Mouse (Mus musculus) hindbrain, embryonic 16.5 days (tissue): ENCODE results near the gene Samsn1. TPM values are rescaled to one million over a fixed set of nuclear protein-coding genes. Genes with fewer than 3 reads are reported as not detected.

Experiments
- ATAC-seq: fragments of 200-750 bp; cut with Nextera tagmentation; 2 replicates; pipeline ENCODE4 v1.8.0; 2017; ENCODE audit warnings: moderate TSS enrichment, moderate library complexity
- H3K27ac ChIP-seq: fragments of 300-500 bp; sonication (generic); 2 replicates; pipeline ENCODE4 v1.5.1; 2014; ENCODE audit warnings: low read depth, mild to moderate bottlenecking, control low read depth, low read length, moderate library complexity
- H3K27me3 ChIP-seq: fragments of 300-500 bp; sonication (generic); replicated peaks from 2 replicates; pipeline ENCODE4 v1.6.1; 2014; ENCODE audit warnings: low read length; ENCODE audit not compliant: control insufficient read depth, insufficient read depth
- H3K36me3 ChIP-seq: fragments of 300-500 bp; sonication (generic); 2 replicates; pipeline ENCODE4 v1.6.1; 2014; ENCODE audit warnings: mild to moderate bottlenecking, low read length, moderate library complexity, mixed read lengths; ENCODE audit not compliant: control insufficient read depth, insufficient read depth
- H3K4me1 ChIP-seq: fragments of 300-500 bp; sonication (generic); 2 replicates; pipeline ENCODE4 v1.6.1; 2014; ENCODE audit warnings: low read depth, low read length; ENCODE audit not compliant: control insufficient read depth, insufficient read depth
- H3K4me2 ChIP-seq: fragments of 300-500 bp; sonication (generic); 2 replicates; pipeline ENCODE4 v1.6.1; 2014; ENCODE audit warnings: mild to moderate bottlenecking, low read length, control low read depth, moderate library complexity
- H3K4me3 ChIP-seq: fragments of 300-500 bp; sonication (generic); 2 replicates; pipeline ENCODE4 v1.5.1; 2014; ENCODE audit warnings: mild to moderate bottlenecking, low read length, control low read depth, moderate library complexity
- H3K9ac ChIP-seq: fragments of 300-500 bp; sonication (generic); 2 replicates; pipeline ENCODE4 v1.6.1; 2014; ENCODE audit warnings: low read depth, mild to moderate bottlenecking, control low read depth, low read length, moderate library complexity
- H3K9me3 ChIP-seq: fragments of 300-500 bp; sonication (generic); 2 replicates; pipeline ENCODE4 v1.6.1; 2014; ENCODE audit warnings: mild to moderate bottlenecking, low read length, moderate library complexity; ENCODE audit not compliant: control insufficient read depth
- WGBS: fragments of 180-500 bp; shearing (Covaris S2); extraction: QIAGEN DNeasy Blood & Tissue Kit; methylation state at CpG from one replicate; pipeline ENCODE4 v1.1.7; 2014; 5-methylcytosine and 5-hydroxymethylcytosine counted together
- polyA plus RNA-seq: library from polyadenylated mRNA; unstranded; fragments of >200 nt; fragmentation: Nextera tagmentation; extraction: Ambion mirVana; gene quantifications from 2 replicates; pipeline ENCODE4 v1.2.1, GENCODE M21; 2015

The Samsn1 gene
- polyA plus RNA-seq, 1 experiment from 2014 or later: 1.6 TPM

GRCm38 (mm10) chr16:75874508-75874907 lies 147.6 kb downstream of the Samsn1 start:
- ATAC-seq: no peak
- Histone ChIP-seq H3K4me2 (no peak overlapping the region), H3K36me3 (no peaks in the 10 kb centered on the region), H3K4me1 (no peaks in the 10 kb centered on the region), H3K4me3 (no peak overlapping the region), H3K27me3 (no peaks in the 10 kb centered on the region), H3K9ac (no peak overlapping the region), H3K27ac (no peak overlapping the region), H3K9me3 (no peaks in the 10 kb centered on the region)
- 83% methylated on average over 2 of the region's 2 CpGs for WGBS

- Histone ChIP-seq H3K9me3 (no peaks in the 10 kb centered on the region), H3K36me3 (no peaks in the 10 kb centered on the region), H3K27ac (no peak overlapping the region), H3K4me1 (no peaks in the 10 kb centered on the region), H3K27me3 (no peaks in the 10 kb centered on the region), H3K4me2 (no peak overlapping the region), H3K4me3 (no peak overlapping the region), H3K9ac (no peak overlapping the region)
- WGBS: 76% methylated on average over 8 of the region's 8 CpGs
- no peak for ATAC-seq
These were observed 149.8 kb downstream of the Samsn1 start for GRCm38 (mm10) chr16:75872241-75872640.

GRCm38 (mm10) chr16:75867400-75867799 lies 154.7 kb downstream of the Samsn1 start:
- WGBS: 84% methylated on average over 6 of the region's 6 CpGs
- H3K9ac ChIP-seq: no peak overlapping the region
- ATAC-seq: no peak

GRCm38 (mm10) chr16:75865505-75865904 lies 156.6 kb downstream of the Samsn1 start:
- no peak overlapping the region for H3K4me2 ChIP-seq
- no peak overlapping the region for H3K27ac ChIP-seq
- no peaks in the 10 kb centered on the region for H3K27me3 ChIP-seq
- no peak overlapping the region for H3K4me3 ChIP-seq
- H3K9me3 ChIP-seq: no peaks in the 10 kb centered on the region
- no peaks in the 10 kb centered on the region for H3K36me3 ChIP-seq
- 60% methylated on average over 6 of the region's 6 CpGs for WGBS
- ATAC-seq: peak; percentile 58; the same call in 1 of the 2 replicates
- no peaks in the 10 kb centered on the region for H3K4me1 ChIP-seq
- no peak overlapping the region for H3K9ac ChIP-seq

More at GRCm38 (mm10) chr16:75867400-75867799, 154.7 kb downstream of the Samsn1 start:
- Histone ChIP-seq H3K27me3 (no peaks in the 10 kb centered on the region), H3K27ac (no peak overlapping the region), H3K4me1 (no peaks in the 10 kb centered on the region), H3K36me3 (no peaks in the 10 kb centered on the region), H3K4me2 (no peak overlapping the region), H3K4me3 (no peak overlapping the region), H3K9me3 (no peaks in the 10 kb centered on the region)

- H3K4me3 ChIP-seq: no peak overlapping the region
- no peaks in the 10 kb centered on the region for H3K4me1 ChIP-seq
- no peaks in the 10 kb centered on the region for H3K9me3 ChIP-seq
- H3K27me3 ChIP-seq: no peaks in the 10 kb centered on the region
- WGBS: 72% methylated on average over 2 of the region's 2 CpGs
- H3K36me3 ChIP-seq: no peaks in the 10 kb centered on the region
- no peak overlapping the region for H3K9ac ChIP-seq
- no peak overlapping the region for H3K27ac ChIP-seq
- no peak overlapping the region for H3K4me2 ChIP-seq
- no peak for ATAC-seq
These were observed 157.4 kb downstream of the Samsn1 start for GRCm38 (mm10) chr16:75864673-75865072.

- no peaks in the 10 kb centered on the region for H3K36me3 ChIP-seq
- H3K9me3 ChIP-seq: no peaks in the 10 kb centered on the region
- no peaks in the 10 kb centered on the region for H3K4me1 ChIP-seq
- 85% methylated on average over 2 of the region's 2 CpGs for WGBS
- no peak overlapping the region for H3K4me3 ChIP-seq
- H3K27ac ChIP-seq: no peak overlapping the region
- no peak overlapping the region for H3K4me2 ChIP-seq
- H3K9ac ChIP-seq: no peak overlapping the region
- no peak for ATAC-seq
- no peaks in the 10 kb centered on the region for H3K27me3 ChIP-seq
These were observed 165.7 kb downstream of the Samsn1 start for GRCm38 (mm10) chr16:75856343-75856742.

- no peak for ATAC-seq
- Histone ChIP-seq H3K4me3 (no peak overlapping the region), H3K4me2 (no peak overlapping the region), H3K27me3 (no peaks in the 10 kb centered on the region), H3K27ac (no peak overlapping the region), H3K4me1 (no peaks in the 10 kb centered on the region), H3K9me3 (no peaks in the 10 kb centered on the region), H3K36me3 (no peaks in the 10 kb centered on the region), H3K9ac (no peak overlapping the region)
- WGBS: 86% methylated on average over 7 of the region's 7 CpGs
These were observed 166.7 kb downstream of the Samsn1 start for GRCm38 (mm10) chr16:75855402-75855801.

- H3K9ac ChIP-seq: no peak overlapping the region
- H3K36me3 ChIP-seq: no peaks in the 10 kb centered on the region
- H3K4me3 ChIP-seq: no peak overlapping the region
- H3K27ac ChIP-seq: no peak overlapping the region
- H3K4me1 ChIP-seq: no peaks in the 10 kb centered on the region
- no peak overlapping the region for H3K4me2 ChIP-seq
- ATAC-seq: no peak
- H3K9me3 ChIP-seq: no peaks in the 10 kb centered on the region
- no peaks in the 10 kb centered on the region for H3K27me3 ChIP-seq
- 87% methylated on average over 9 of the region's 9 CpGs for WGBS
These were observed 168.4 kb downstream of the Samsn1 start for GRCm38 (mm10) chr16:75853556-75854271.

- Histone ChIP-seq H3K27ac (no peak overlapping the region), H3K36me3 (no peaks in the 10 kb centered on the region), H3K4me2 (no peak overlapping the region), H3K9ac (no peak overlapping the region), H3K4me3 (no peak overlapping the region), H3K9me3 (no peaks in the 10 kb centered on the region), H3K27me3 (no peaks in the 10 kb centered on the region), H3K4me1 (no peaks in the 10 kb centered on the region)
- WGBS: 80% methylated on average over 2 of the region's 2 CpGs
- no peak for ATAC-seq
These were observed 169.6 kb downstream of the Samsn1 start for GRCm38 (mm10) chr16:75852485-75852884.
